Mouse (Mus musculus) heart, embryonic 15.5 days (tissue): ENCODE data around the gene Slc3a2. TPM values are rescaled to one million over a fixed set of nuclear protein-coding genes. Genes with fewer than 3 reads are reported as not detected.

Source experiments
- ATAC-seq: fragments of 200-750 bp; cut with Nextera tagmentation; replicated peaks from 2 replicates; pipeline ENCODE4 v1.8.0; 2017; ENCODE audit warnings: low read depth, moderate TSS enrichment; ENCODE audit not compliant: insufficient number of reproducible peaks, insufficient read depth, low FRiP score
- H3K27ac ChIP-seq: fragments of 300-500 bp; sonication (generic); 2 replicates; pipeline ENCODE4 v1.5.1; 2015; ENCODE audit warnings: mild to moderate bottlenecking, inconsistent platforms
- H3K27me3 ChIP-seq: fragments of 300-500 bp; sonication (generic); 2 replicates; pipeline ENCODE4 v1.6.1; 2015; ENCODE audit warnings: inconsistent platforms
- H3K36me3 ChIP-seq: fragments of 300-500 bp; sonication (generic); 2 replicates; pipeline ENCODE4 v1.6.1; 2015; ENCODE audit warnings: mild to moderate bottlenecking, inconsistent platforms
- H3K4me1 ChIP-seq: fragments of 300-500 bp; sonication (generic); replicated peaks from 2 replicates; pipeline ENCODE4 v1.6.1; 2015; ENCODE audit warnings: inconsistent platforms
- H3K4me2 ChIP-seq: fragments of 300-500 bp; sonication (generic); 2 replicates; pipeline ENCODE4 v1.6.1; 2015; ENCODE audit warnings: inconsistent platforms, mild to moderate bottlenecking, moderate library complexity
- H3K4me3 ChIP-seq: fragments of 300-500 bp; sonication (generic); 2 replicates; pipeline ENCODE4 v1.5.1; 2015; ENCODE audit warnings: mild to moderate bottlenecking, inconsistent platforms
- H3K9ac ChIP-seq: fragments of 300-500 bp; sonication (generic); 2 replicates; pipeline ENCODE4 v1.6.1; 2015; ENCODE audit warnings: mild to moderate bottlenecking, inconsistent platforms
- H3K9me3 ChIP-seq: fragments of 300-500 bp; sonication (generic); replicated peaks from 2 replicates; pipeline ENCODE4 v1.6.1; 2016; ENCODE audit warnings: inconsistent platforms
- WGBS: fragments of 180-500 bp; shearing (Covaris S2); methylation state at CpG from one replicate; pipeline ENCODE4 v1.1.7; 2015; ENCODE audit warnings: mixed read lengths; 5-methylcytosine and 5-hydroxymethylcytosine counted together
- polyA plus RNA-seq: library from polyadenylated mRNA; unstranded; fragments of >200 nt; fragmentation: Nextera tagmentation; extraction: Ambion mirVana; gene quantifications from 2 replicates; pipeline ENCODE4 v1.2.1, GENCODE M21; 2015

Slc3a2 gene
- 59.4 and 71.5 TPM in 2 replicates for polyA plus RNA-seq

DNA sequence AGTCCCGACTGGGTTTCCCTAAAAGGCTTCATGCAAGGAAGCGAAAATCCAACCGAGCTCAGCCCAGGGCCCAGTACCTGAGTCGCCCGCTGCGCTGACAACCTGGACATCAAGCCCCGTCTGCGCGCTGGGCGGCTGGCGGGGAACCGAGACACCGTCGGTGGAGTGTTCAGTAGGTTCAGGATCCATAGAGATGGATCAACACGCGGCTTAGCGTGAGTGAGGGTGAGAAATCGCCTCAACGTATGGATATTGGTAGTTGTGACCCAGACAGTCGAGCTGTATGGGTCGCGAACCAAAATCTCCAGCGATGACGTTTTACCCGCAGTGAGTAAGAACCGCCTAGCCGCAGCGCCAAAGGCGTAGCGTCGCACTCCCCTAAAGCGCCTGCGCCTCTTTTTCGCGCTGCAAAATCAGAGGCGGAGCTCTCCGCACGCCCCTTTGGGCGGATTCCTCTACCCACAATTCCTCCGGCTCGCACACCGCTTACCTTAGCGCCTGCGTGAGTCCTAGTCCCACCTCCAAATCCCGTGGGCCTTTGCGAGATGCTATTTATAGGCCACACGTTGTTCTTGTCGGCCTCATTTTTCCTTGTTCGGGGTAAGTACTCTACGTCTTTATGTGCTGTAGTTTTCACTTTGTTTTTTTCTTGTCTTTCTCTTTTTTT, at the start of gene Slc3a2:
Gene Slc3a2, minus strand, starts transcription at position 463 of the 667 bp plus-strand sequence.
- Histone ChIP-seq H3K4me3 (peak within 1 kb of the TSS; percentile 65), H3K27ac (peak within 1 kb of the TSS; percentile 95), H3K4me1 (peaks cover 29% of the 10 kb centered on the region), H3K36me3 (peaks cover 28% of the 10 kb centered on the region), H3K4me2 (peak within 1 kb of the TSS; percentile 63), H3K9me3 (no peaks in the 10 kb centered on the region), H3K9ac (peak within 1 kb of the TSS; percentile 84), H3K27me3 (no peaks in the 10 kb centered on the region)
- WGBS = under 1% methylated on average over 50 of the region's 50 CpGs
- ATAC-seq = peak; percentile 98

DNA sequence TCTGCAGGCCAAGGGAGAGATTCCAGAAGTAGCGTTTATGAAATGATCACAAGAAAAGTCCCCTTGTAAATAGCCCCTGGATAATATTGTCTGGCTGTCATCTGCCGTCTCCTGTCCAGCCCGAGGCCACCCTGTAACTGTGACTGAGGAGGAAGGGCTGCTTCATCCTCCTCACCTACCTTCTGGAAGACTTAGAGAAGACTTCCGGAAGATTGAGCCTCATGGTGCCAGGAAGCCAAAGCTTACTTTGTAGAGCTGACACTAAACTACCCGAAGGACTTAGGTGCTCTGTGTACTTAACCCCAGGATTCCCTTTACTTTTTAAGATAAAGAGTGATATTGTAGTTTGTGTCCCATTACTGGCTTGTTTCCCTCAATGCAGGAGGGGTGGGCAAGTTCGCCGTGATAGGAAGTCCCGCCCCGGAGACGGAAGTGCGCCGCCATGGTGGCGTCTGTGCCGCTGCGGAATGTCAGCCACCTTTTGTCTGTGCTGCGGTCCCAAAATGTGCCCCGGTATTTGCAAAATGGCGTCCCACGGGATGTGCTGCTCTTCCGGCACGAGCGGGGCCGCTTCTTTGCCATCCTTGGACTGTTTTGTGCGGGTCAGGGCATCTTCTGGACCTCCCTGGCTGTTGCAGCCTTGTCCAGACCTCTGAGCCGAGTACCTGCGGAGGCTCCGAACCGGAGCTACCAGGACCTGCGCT, 47.5 kb upstream of the Slc3a2 start, which contains the start of gene Tmem223:
Gene Tmem223, plus strand, starts transcription at position 430 of the 704 bp plus-strand sequence.
- Histone ChIP-seq H3K27me3 (no peaks in the 10 kb centered on the region), H3K4me2 (peak within 1 kb of the TSS; percentile 72), H3K27ac (peak within 1 kb of the TSS; percentile 86), H3K9ac (peak within 1 kb of the TSS; percentile 83), H3K4me1 (peaks cover 28% of the 10 kb centered on the region), H3K4me3 (peak within 1 kb of the TSS; percentile 72), H3K9me3 (no peaks in the 10 kb centered on the region), H3K36me3 (peaks cover 51% of the 10 kb centered on the region)
- ATAC-seq = 0 out of 2 replicates have a peak, but pooled peaks have one; percentile 6
- 13% methylated on average over 29 of the region's 29 CpGs for WGBS

DNA sequence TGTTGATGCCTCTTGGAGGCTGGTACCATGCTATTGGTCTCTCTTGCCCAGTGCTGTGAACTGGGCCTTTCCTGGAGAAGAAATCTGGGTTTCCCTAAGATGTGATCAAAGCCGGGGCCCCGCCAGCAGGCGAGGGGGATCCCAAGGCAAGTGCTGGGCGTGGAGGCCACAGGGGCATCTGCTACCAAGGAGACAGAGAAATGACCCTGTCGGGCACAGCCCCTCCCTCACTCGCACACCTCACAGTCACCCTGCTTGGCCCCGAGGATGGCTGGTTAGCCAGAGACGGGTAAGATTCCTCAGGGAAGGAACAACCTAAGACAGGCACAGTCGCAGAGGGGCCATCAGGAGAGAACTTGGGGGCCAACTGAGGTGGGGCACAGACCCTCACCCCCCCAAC, 42.4 kb upstream of the Slc3a2 start:
- no peak for ATAC-seq
- Histone ChIP-seq H3K9ac (no peak overlapping the region), H3K4me3 (no peak overlapping the region), H3K4me1 (peaks cover 4% of the 10 kb centered on the region; the same call in 1 of the 2 replicates), H3K9me3 (no peaks in the 10 kb centered on the region), H3K4me2 (no peak overlapping the region), H3K27me3 (no peaks in the 10 kb centered on the region), H3K36me3 (peaks cover 79% of the 10 kb centered on the region), H3K27ac (no peak overlapping the region)
- 91% methylated on average over 9 of the region's 9 CpGs for whole genome bisulfite sequencing

DNA sequence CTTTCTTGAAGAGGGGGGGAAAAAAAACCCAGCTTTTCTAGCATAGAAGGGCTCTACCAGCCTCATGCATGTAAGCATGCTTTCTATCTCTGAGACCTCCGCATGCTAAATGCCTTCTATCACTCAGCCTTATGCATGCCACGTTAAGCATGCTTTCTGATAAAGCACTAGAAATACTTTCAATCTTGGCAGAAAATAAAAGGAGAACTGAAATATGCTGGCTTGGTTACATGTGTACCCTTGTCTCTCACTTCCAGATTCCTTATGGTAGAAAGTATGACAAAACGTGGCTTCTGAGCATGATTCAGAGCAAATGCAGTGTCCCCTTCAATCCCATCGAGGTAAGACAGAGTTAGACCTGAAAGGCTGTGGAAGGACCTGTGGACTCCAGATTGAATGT, 40.1 kb upstream of the Slc3a2 start:
- H3K9ac ChIP-seq = no peak overlapping the region
- peaks cover 8% of the 10 kb centered on the region for H3K4me1 ChIP-seq
- 73% methylated on average over 4 of the region's 4 CpGs for WGBS
- no peaks in the 10 kb centered on the region for H3K27me3 ChIP-seq
- no peak overlapping the region for H3K27ac ChIP-seq
- no peak overlapping the region for H3K4me2 ChIP-seq
- no peaks in the 10 kb centered on the region for H3K9me3 ChIP-seq
- no peak overlapping the region for H3K4me3 ChIP-seq
- peaks cover 58% of the 10 kb centered on the region for H3K36me3 ChIP-seq
- no peak for ATAC-seq

DNA sequence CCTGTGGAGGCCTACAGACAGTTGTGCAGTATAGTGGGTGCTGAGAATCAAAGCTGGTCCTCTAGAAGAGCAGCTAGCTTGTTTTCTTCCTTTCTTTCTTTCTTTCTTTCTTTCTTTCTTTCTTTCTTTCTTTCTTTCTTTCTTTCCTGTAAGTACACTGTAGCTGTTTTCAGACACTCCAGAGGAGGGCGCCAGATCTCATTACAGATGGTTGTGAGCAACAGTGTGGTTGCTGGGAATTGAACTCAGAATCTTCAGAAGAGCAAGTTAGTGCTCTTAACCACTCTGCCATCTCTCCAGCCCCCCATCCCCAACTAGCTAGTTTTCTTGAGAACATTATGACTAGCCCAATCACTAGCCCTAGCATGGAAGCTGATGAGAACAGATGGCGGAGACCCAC, 37.6 kb upstream of the Slc3a2 start:
- Histone ChIP-seq H3K9me3 (no peaks in the 10 kb centered on the region), H3K4me1 (peaks cover 20% of the 10 kb centered on the region), H3K4me3 (no peak overlapping the region), H3K36me3 (peaks cover 33% of the 10 kb centered on the region), H3K27me3 (no peaks in the 10 kb centered on the region), H3K9ac (no peak overlapping the region), H3K4me2 (no peak overlapping the region), H3K27ac (no peak overlapping the region)
- 94% methylated on average over 2 of the region's 2 CpGs for WGBS
- no peak for ATAC-seq

DNA sequence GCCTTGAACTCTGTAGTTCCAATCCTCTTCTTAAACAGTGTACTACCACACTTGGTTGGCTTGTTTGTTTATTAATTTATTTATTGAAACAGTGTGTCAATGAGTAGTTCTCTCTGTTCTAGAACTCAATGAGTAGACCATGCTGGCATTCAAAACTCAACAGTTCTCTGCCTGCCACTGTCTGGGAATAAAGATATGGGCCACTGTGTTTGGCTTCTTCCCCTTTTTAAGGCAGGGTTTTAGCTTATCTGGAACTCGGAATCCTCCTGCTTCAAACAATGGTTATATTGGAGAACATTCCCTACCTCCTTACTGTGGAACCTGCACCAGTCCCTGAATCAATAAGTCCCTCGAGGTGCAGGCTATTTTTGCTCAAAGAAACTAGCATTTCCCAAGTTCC, 35.7 kb upstream of the Slc3a2 start:
- Histone ChIP-seq H3K4me2 (peak overlapping the region; percentile 60; the same call in 1 of the 2 replicates), H3K27ac (no peak overlapping the region), H3K9ac (no peak overlapping the region), H3K4me1 (peaks cover 22% of the 10 kb centered on the region), H3K27me3 (no peaks in the 10 kb centered on the region), H3K36me3 (peaks cover 28% of the 10 kb centered on the region), H3K9me3 (no peaks in the 10 kb centered on the region), H3K4me3 (peak overlapping the region; percentile 98; the same call in 1 of the 2 replicates)
- no peak for ATAC-seq
- WGBS = 69% methylated on average over 2 of the region's 2 CpGs

DNA sequence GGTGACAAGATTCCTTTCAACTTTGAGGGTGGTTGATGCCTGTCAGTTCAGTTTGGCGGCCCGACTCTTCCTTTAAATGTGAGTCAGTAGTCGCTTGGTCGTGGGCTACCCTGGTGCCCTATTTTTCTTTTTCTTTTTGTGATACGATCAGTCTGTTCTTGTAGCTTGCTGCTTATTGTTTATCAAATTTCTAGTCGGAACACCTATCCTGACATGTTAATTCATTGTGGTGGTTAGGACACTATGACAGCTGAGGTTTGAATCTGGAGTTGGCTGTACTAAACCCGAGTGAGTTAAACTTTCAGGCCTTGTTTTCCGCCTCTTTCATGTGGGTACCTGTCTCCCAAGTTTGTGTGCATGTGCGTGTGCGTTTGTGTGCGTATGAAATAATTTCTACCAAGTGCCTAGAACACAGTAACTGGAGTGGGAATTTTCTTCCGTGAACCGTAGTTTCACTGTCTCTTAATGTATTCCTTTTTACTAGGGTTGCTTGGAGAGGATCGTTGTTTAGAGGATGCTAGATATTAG, 34.4 kb upstream of the Slc3a2 start:
- no peaks in the 10 kb centered on the region for H3K9me3 ChIP-seq
- H3K9ac ChIP-seq = peak overlapping the region; percentile 98
- no peak for ATAC-seq
- peak overlapping the region; percentile 89 for H3K27ac ChIP-seq
- no peaks in the 10 kb centered on the region for H3K27me3 ChIP-seq
- H3K4me3 ChIP-seq = peak overlapping the region; percentile 98
- 3% methylated on average over 14 of the region's 14 CpGs for WGBS
- peaks cover 22% of the 10 kb centered on the region for H3K4me1 ChIP-seq
- H3K36me3 ChIP-seq = peaks cover 26% of the 10 kb centered on the region
- H3K4me2 ChIP-seq = peak overlapping the region; percentile 60

DNA sequence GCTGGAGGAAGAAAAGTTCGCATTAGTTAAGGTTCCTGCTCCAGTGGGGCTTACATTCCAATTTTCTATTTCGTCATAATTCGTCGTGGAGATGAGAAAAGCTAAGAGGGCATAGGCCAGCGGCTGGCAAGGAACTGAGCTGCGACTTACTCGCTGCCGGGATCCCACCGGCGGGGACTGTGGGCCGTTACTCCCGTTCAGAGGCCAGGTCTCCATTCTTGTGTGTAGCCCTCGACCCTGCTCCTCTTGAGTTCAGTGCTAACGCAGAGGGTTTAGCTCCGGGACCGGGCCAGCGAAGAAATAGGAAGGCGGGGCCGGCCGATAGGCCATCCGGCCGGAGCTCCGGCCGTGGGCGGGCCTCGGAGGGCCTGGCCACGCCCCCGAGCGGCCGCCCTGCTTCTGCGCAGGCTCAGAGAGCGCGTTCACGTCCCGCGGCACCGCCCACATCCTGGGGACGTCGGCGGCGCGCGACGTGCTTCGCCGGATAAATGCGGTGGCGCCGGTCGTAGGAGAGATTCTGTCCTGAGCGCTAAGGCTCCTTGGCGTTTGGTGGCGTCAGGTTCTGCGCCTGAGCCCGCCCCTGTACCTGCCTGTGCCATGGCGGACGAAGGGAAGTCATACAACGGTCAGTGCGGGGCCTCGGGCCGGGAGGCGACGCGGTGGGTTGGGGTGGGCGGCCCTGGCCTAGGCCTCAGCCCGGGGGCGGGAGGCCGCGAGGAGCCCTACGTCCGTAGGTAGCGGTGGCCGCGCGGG, 33.6 kb upstream of the Slc3a2 start, which contains the start of gene Nxf1:
Gene Nxf1, plus strand, starts transcription at position 439 of the 753 bp plus-strand sequence.
- peaks cover 29% of the 10 kb centered on the region for H3K36me3 ChIP-seq
- WGBS = under 1% methylated on average over 73 of the region's 75 CpGs
- H3K4me2 ChIP-seq = peak within 1 kb of the TSS; percentile 60
- H3K27me3 ChIP-seq = no peaks in the 10 kb centered on the region
- peak within 1 kb of the TSS; percentile 98 for H3K9ac ChIP-seq
- peaks cover 22% of the 10 kb centered on the region for H3K4me1 ChIP-seq
- peak; percentile 93 for ATAC-seq
- no peaks in the 10 kb centered on the region for H3K9me3 ChIP-seq
- peak within 1 kb of the TSS; percentile 89 for H3K27ac ChIP-seq
- H3K4me3 ChIP-seq = peak within 1 kb of the TSS; percentile 98

DNA sequence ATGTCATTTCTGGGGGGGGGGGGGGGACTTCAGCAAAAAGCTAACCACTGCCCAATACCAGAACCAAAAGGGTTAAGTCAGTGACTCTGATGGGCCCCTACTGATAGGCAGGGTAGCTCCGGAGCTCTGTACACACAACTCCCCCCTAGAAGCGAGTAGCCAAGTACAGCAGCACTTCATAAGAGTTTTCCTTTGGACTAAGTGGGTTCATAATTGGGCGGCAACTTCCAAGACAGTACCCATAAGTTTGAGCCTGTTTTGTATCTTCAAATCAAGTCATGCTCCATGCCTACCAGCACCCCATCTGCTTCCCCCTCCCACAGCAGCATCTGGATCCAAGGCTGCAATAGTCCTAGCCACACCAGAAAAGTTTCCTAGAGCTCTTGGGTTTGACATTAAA, 32.5 kb upstream of the Slc3a2 start:
- ATAC-seq = no peak
- Histone ChIP-seq H3K27me3 (no peaks in the 10 kb centered on the region), H3K4me1 (peaks cover 22% of the 10 kb centered on the region), H3K4me2 (peak overlapping the region; percentile 60), H3K36me3 (peaks cover 39% of the 10 kb centered on the region), H3K9me3 (no peaks in the 10 kb centered on the region), H3K27ac (no peak overlapping the region), H3K4me3 (peak overlapping the region; percentile 98; the same call in 1 of the 2 replicates), H3K9ac (no peak overlapping the region)
- 47% methylated on average over 3 of the region's 3 CpGs for WGBS

DNA sequence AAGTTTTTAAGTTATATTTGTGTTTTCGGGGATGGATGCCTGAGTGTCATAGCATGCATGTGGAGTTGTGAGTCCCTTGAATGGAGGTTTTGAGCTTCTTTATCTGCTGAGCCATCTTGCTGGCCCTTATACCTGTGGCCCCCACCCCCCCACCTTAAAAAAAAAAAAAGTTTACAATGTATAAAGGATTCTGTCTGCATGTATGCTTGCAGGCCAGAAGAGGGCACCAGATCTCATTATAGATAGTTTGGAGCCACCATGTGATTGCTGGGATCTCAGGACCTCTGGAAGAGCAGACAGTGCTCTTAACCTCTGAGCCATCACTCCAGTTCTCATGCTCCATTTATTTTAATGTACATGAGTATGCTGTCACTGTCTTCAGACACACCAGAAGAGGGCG, 24.2 kb upstream of the Slc3a2 start:
- H3K27me3 ChIP-seq = no peaks in the 10 kb centered on the region
- no peak overlapping the region for H3K4me3 ChIP-seq
- H3K4me2 ChIP-seq = no peak overlapping the region
- WGBS = 68% methylated on average over 2 of the region's 2 CpGs
- no peak for ATAC-seq
- H3K36me3 ChIP-seq = peaks cover 94% of the 10 kb centered on the region
- no peak overlapping the region for H3K9ac ChIP-seq
- peaks cover 9% of the 10 kb centered on the region for H3K4me1 ChIP-seq
- no peaks in the 10 kb centered on the region for H3K9me3 ChIP-seq
- H3K27ac ChIP-seq = no peak overlapping the region

DNA sequence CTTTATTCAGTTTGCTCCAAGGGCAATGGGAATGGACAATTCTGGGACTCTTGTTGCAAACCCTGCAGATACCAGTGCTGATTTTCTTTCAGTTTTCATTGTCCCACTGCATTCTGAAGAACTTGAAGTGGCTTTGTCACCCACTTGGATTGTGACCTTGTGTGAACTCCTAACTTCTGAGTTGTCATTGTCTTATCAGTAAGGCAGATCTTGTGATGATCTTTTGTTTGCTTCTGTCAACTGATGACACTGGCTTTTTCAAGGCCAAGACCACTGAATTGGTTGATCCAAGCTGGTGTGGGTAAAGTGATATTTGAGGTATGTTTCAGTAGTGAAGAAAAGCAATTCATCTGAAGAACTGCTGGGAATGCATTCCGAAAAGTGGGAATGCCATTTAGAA, 22.2 kb upstream of the Slc3a2 start:
- Histone ChIP-seq H3K36me3 (peaks cover 80% of the 10 kb centered on the region), H3K4me1 (peaks cover 19% of the 10 kb centered on the region), H3K9ac (no peak overlapping the region), H3K4me2 (no peak overlapping the region), H3K4me3 (no peak overlapping the region), H3K9me3 (no peaks in the 10 kb centered on the region), H3K27me3 (no peaks in the 10 kb centered on the region), H3K27ac (no peak overlapping the region)
- no peak for ATAC-seq
- 94% methylated on average over 1 of the region's 1 CpGs for WGBS
